Mouse (Mus musculus): ENCODE data around the gene Dab1.

DNA sequence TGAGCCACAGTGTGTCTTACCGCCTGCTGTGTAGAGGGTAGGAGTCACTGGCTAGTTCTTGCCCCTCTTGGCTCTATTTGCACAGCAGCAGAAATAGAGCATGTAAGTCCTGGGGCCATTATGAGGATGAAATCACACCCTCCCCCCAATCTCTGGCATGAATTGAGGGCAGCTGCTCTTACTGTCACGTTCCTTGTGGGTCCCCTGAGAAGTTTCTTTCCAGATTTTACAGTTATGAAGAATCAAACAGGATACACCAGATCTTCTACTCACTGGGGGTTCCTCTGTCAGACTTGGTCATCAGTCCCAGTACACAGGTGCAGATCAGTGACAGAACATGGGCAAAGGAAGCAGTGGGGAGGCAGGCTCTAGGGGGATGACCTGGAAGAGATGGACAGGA lies 825.8 kb downstream of the Dab1 start:
- TF ChIP-seq POLR2A (IDR thresholded peaks at IDR 0.05; ENCODE audit: borderline replicate concordance, control insufficient read depth, low read depth, low read length): no peak
- TF ChIP-seq CTCF (IDR thresholded peaks at IDR 0.05; ENCODE audit: control insufficient read depth, insufficient read depth, low read length): no peak
